Mouse (Mus musculus): Measurements from ENCODE around the gene Dctn3. TPM values are rescaled to one million over a fixed set of nuclear protein-coding genes. Genes with fewer than 3 reads are reported as not detected.

Gene Dctn3
- polyA plus RNA-seq, 2 experiments from 2014 or later, result 91.6 to 93.7 TPM

GRCm38 (mm10) chr4:41670836-41671235, 52.1 kb downstream of the Dctn3 start:
- no peak for ATAC-seq

GRCm38 (mm10) chr4:41666646-41667045, 56.3 kb downstream of the Dctn3 start:
- ATAC-seq, result no peak

- no peak for ATAC-seq
These were observed 57.8 kb downstream of the Dctn3 start for GRCm38 (mm10) chr4:41665009-41665675.

Other genes with a start within 250 kb of the Dctn3 start
- gene AI464131, start 220.1 kb downstream of the Dctn3 start, polyA plus RNA-seq (2017; shearing (Covaris generic)), result not detected
- not detected for gene 1110017D15Rik, start 205.8 kb downstream of the Dctn3 start, polyA plus RNA-seq (2017; shearing (Covaris generic))
- gene Fam219a, start 153.6 kb downstream of the Dctn3 start, polyA plus RNA-seq (2017; shearing (Covaris generic)), result under 1 TPM; 0.52 to 0.56 TPM
- gene Dnaic1, start 153.4 kb downstream of the Dctn3 start, polyA plus RNA-seq (2017; shearing (Covaris generic)), result not detected
- not detected for gene Enho, start 82.8 kb downstream of the Dctn3 start, polyA plus RNA-seq (2017; shearing (Covaris generic))
- gene Cntfr, start 26.1 kb downstream of the Dctn3 start, polyA plus RNA-seq (2017; shearing (Covaris generic)), result not detected
- 10 to 100 TPM in 1 of 2 experiments, 1 to 10 TPM in 1; 10.0 to 14.0 TPM for gene Il11ra1, start 23.2 kb downstream of the Dctn3 start, polyA plus RNA-seq (2017; shearing (Covaris generic))
- 10 to 100 TPM; 57.2 to 58.2 TPM for gene Rpp25l, start 9.6 kb downstream of the Dctn3 start, polyA plus RNA-seq (2017; shearing (Covaris generic))
- gene Arid3c, start 8.0 kb upstream of the Dctn3 start, polyA plus RNA-seq (2017; shearing (Covaris generic)), result not detected
- 100 to 1,000 TPM in 1 of 2 experiments, 10 to 100 TPM in 1; 70.1 to 104 TPM for gene Galt, start 32.1 kb upstream of the Dctn3 start, polyA plus RNA-seq (2017; shearing (Covaris generic))
- 10 to 100 TPM; 42.8 to 48.9 TPM for gene Sigmar1, start 33.0 kb upstream of the Dctn3 start, polyA plus RNA-seq (2017; shearing (Covaris generic))
- 10 to 100 TPM in 1 of 2 experiments, 1 to 10 TPM in 1; 9.0 to 10.9 TPM for gene Ccl27a, start 51.1 kb upstream of the Dctn3 start, polyA plus RNA-seq (2017; shearing (Covaris generic))
- not detected for gene Gm21541, start 180.4 kb upstream of the Dctn3 start, polyA plus RNA-seq (2017; shearing (Covaris generic))
- 1 to 10 TPM; 1.2 to 1.6 TPM for gene Gm20878, start 218.4 kb upstream of the Dctn3 start, polyA plus RNA-seq (2017; shearing (Covaris generic))
- gene Fam205a4, start 242.9 kb upstream of the Dctn3 start, polyA plus RNA-seq (2017; shearing (Covaris generic)), result under 1 TPM in 1 of 2 experiments, not detected in 1; 0.14 TPM

Data from CD4-positive, CD25-positive, alpha-beta regulatory T cell, adult 4 months (primary cell).